Mouse (Mus musculus) thymus, adult 2 months (tissue): ENCODE results near the gene Plekha6.

Source experiments
- CTCF ChIP-seq: fragments of 200-500 bp; IDR thresholded peaks from 2 replicates; pipeline ENCODE4 v1.5.1; 2012; ENCODE audit warnings: mild to moderate bottlenecking, control low read depth, low read length, moderate library complexity, borderline replicate concordance; ENCODE audit not compliant: control insufficient read depth, poor library complexity, insufficient read depth; ENCODE audit errors: extremely low read depth
- POLR2A ChIP-seq: fragments of 200-500 bp; IDR thresholded peaks from 2 replicates; pipeline ENCODE4 v1.6.1; 2012; ENCODE audit warnings: mild to moderate bottlenecking, low read length, control low read depth, moderate library complexity; ENCODE audit not compliant: control insufficient read depth, poor library complexity, insufficient read depth; ENCODE audit errors: extremely low read depth

DNA sequence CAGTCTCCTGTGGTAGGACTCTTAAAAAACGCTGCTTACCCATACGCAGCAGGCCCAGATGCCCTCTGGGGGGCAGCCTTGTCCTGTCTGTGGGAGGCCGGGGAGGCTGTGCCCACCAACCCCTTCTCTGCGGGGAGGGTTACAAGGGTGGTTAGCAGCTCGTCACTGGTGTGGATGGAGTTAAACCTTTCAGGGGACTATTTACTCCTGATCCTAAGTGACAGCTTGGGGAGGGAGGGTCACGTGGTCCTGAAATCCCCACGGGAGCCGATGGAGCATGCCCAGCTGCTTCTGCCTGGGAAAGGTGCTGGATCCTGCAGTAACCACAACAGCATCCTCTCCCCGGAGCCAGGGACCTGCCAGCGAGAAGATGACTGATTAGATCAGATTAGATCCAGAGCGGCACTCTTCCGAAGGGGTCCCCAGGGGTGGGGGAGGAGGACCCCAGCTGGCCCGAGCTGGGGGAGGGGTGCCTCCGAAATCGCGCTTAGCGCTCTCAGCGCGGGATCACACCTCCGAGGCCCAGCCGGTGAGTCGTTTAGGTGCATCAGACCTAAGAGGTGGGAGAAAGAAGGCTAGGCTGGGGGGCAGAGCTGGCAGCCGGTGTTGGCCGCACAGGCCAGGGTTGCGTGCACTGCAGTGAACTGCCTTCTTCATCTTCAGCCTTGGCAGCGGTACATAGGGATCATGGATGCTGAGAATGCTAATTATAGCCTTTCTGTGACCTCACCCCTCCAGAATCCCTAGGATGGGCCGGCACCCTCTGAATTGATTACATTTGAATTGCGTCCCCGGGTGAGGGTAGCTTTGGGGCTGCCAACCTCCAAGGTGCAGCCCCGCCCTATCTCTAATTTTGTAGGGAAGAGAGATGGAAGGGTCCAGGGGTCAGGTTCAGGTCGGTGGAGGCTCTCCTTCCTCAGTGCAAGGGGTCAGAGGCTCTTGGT lies 17.3 kb downstream of the Plekha6 start:
- peak; percentile 85 for TF ChIP-seq CTCF
- TF ChIP-seq POLR2A = no peak
